Mouse (Mus musculus) ES-CJ7 (cell line): ENCODE measurements around the gene Erich6b.

Experiments used
- DNase-seq: peaks from one replicate; pipeline ENCODE4 v3.0.0; 2011; ENCODE audit warnings: low read depth, low spot score

The Erich6b gene

GRCm38 (mm10) chr14:75707771-75708170, 65.7 kb downstream of the Erich6b start:
- DNase-seq = no peak

DNA sequence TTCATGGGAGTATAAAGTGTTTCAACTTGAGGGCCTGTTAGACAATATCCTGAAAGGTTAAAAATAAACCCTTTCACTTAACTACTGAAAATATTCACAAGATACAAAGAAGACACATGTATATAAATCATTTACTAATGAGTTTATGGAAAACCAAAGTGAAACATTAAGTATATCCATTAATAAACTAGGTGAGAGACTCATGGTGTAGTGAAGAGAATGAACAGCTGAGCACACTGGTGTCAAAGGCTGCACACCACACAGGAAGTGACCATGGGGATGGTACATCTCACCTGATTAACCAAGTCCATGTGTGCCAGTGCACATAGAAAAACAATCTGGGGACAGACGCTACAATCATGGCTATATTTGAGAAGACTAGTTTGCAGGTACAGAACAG, 66.9 kb downstream of the Erich6b start:
- no peak for DNase-seq

GRCm38 (mm10) chr14:75711731-75712130, 69.7 kb downstream of the Erich6b start:
- no peak for DNase-seq

- DNase-seq = no peak
Observed at GRCm38 (mm10) chr14:75712687-75713086, 70.6 kb downstream of the Erich6b start.

DNA sequence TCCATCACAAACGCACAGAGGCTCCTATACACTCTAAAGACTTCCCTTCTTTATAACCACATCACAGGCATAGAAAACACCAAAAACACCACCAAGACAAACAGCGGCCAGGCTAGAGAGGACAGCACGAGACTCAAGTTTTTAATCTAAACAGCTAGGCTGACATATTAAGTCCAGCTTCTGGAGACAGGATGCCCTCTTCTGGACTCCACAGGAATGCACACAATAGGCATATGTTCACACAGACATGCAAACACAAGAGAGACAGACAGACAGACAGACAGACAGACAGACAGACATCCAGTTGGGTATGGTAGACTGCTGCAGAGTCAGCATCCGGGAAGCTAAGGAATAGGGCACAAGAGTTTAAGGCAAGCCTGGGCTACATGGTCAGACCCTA, 71.6 kb downstream of the Erich6b start:
- peak; percentile 21 for DNase-seq

GRCm38 (mm10) chr14:75716410-75716809, 74.4 kb downstream of the Erich6b start:
- no peak for DNase-seq
